Mouse (Mus musculus): ENCODE results near the gene Wap.
A peak's percentile ranks its signal among the peaks of the same experiment; 100 is the strongest.

Wap gene

GRCm38 (mm10) chr11:6627731-6628130, 10.7 kb downstream of the Wap start:
- no peak for DNase-seq (ENCODE audit: low spot score in 2 of 2)

GRCm38 (mm10) chr11:6626388-6626772, 12.1 kb downstream of the Wap start:
- DNase-seq (ENCODE audit: low spot score in 2 of 2), result no peak

GRCm38 (mm10) chr11:6625478-6626387, 12.7 kb downstream of the Wap start, which contains the start of gene Tbrg4:
Gene Tbrg4, minus strand, starts transcription at chr11:6626067.
- peak; percentile 95 to 96 for DNase-seq (ENCODE audit: low spot score in 2 of 2)

- DNase-seq (ENCODE audit: low spot score in 2 of 2), result no peak
These were observed 13.6 kb downstream of the Wap start for GRCm38 (mm10) chr11:6624619-6625382.

GRCm38 (mm10) chr11:6623704-6624103, 14.7 kb downstream of the Wap start:
- no peak for DNase-seq (ENCODE audit: low spot score in 2 of 2)

GRCm38 (mm10) chr11:6615250-6616205, 22.9 kb downstream of the Wap start:
- DNase-seq (ENCODE audit: low spot score in 2 of 2), result no peak

- peak; percentile 89 to 94 for DNase-seq (ENCODE audit: low spot score in 2 of 2)
These were observed 32.7 kb downstream of the Wap start, which contains the start of gene Nacad for GRCm38 (mm10) chr11:6605491-6606399. Gene Nacad, minus strand, starts transcription at chr11:6606053.

GRCm38 (mm10) chr11:6605021-6605481, 33.4 kb downstream of the Wap start:
- peak; percentile 66 to 72 for DNase-seq (ENCODE audit: low spot score in 2 of 2)

GRCm38 (mm10) chr11:6604604-6604936, 33.9 kb downstream of the Wap start:
- DNase-seq (ENCODE audit: low spot score in 2 of 2), result no peak

GRCm38 (mm10) chr11:6603887-6604603, 34.4 kb downstream of the Wap start:
- DNase-seq (ENCODE audit: low spot score in 2 of 2), result peak; percentile 77 to 89

GRCm38 (mm10) chr11:6603224-6603623, 35.2 kb downstream of the Wap start:
- no peak for DNase-seq (ENCODE audit: low spot score in 2 of 2)

- no peak for DNase-seq (ENCODE audit: low spot score in 2 of 2)
These were observed 35.8 kb downstream of the Wap start for GRCm38 (mm10) chr11:6602662-6603061.

- no peak for DNase-seq (ENCODE audit: low spot score in 2 of 2)
These were observed 36.6 kb downstream of the Wap start for GRCm38 (mm10) chr11:6601649-6602480.

- DNase-seq (ENCODE audit: low spot score in 2 of 2), result no peak
These were observed 38.0 kb downstream of the Wap start for GRCm38 (mm10) chr11:6600284-6600944.

- no peak for DNase-seq (ENCODE audit: low spot score in 2 of 2)
These were observed 38.6 kb downstream of the Wap start for GRCm38 (mm10) chr11:6599831-6600230.

- peak in 1 of 2 experiments; percentile 55 for DNase-seq (ENCODE audit: low spot score in 2 of 2)
These were observed 39.3 kb downstream of the Wap start for GRCm38 (mm10) chr11:6599011-6599681.

- DNase-seq (ENCODE audit: low spot score in 2 of 2), result no peak
These were observed 40.1 kb downstream of the Wap start for GRCm38 (mm10) chr11:6598191-6598889.

Measured in right cerebral cortex, postnatal 10 days (tissue).